Mouse (Mus musculus): ENCODE results near the gene Babam2.
"Not testable (repeated sequence)": the region's sequence is repeated elsewhere in the genome, so short reads cannot be mapped to it uniquely, and the experiment has no call there.

Gene Babam2

DNA sequence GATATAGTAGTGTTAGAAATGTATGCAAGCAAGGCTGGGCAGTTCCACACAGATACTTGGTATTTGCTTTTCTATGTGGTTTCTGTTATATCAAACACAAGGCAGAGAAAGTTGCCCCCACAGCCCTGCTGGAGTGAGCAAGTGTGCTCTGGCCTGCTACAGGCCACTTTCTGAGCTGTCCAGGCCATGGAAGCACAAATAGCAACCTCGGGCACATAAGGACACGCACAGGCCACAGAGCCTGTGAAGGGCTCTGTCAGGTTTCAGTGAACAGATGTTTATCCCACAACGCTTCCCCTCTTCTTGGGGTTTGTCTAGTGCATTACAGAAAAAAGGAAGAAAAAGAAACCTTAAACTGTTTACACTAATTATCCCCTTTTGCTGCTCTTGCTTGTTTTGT is 236.9 kb downstream of the Babam2 start:
- no peak for DNase-seq (ENCODE audit: low spot score in 2 of 2)

DNA sequence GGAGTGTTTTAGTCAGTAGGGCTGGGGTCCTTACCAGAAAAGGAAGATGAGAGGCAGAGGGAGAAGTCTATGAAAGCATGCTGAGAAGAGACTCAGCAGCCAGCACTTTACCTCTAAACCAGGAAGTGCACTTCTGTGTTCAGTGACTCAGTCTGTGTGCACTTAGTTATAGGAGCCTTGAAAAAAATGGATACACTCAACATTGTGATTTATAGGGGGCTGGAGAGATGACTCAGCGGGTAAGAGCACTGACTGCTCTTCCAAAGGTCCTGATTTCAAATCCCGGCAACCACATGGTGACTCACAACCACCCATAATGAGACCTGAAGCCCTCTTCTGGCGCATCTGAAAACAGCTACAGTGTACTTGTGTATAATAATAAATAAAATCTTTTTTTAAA is 238.5 kb downstream of the Babam2 start:
- DNase-seq (ENCODE audit: low spot score in 2 of 2): no peak

DNA sequence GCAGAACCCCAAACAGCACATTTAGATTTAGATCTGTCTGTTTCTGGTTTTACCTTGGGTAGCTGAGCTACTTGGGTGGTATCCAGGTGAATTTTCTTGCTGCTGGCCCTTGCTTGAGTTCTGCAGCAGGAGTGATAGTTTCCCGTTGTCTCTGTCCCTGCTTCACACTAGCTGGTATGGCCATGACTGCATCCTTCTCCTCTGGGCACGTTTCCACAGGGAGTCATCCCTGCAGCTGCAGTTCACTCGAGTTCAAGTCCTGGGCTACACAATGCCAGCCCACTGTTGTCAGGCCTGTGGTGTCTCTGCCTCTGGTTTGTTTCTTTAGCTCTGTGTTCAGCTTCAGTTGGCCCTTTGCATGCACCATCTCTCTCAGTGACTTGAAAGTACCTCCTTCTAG is 239.0 kb downstream of the Babam2 start:
- DNase-seq (ENCODE audit: low spot score in 2 of 2): no peak

DNA sequence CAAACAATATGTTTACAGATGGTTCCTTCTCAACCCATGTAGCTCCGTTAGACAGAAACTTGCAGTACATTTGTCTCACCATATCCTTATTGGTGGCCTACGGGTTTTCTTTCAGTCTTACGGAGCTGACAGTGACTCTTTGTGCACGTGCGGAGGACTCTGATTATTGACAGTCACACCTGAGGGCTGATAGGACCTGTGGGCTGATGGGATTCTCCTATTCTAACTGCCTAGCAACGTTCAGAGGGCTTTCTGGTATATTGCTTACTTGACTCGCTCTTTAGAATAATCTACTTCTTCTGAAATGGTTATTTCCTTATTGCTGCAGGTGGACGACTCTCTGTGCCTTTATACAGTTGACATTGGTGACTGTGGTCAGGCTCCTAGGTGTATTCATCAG is 243.4 kb downstream of the Babam2 start:
- no peak for DNase-seq (ENCODE audit: low spot score in 2 of 2)

DNA sequence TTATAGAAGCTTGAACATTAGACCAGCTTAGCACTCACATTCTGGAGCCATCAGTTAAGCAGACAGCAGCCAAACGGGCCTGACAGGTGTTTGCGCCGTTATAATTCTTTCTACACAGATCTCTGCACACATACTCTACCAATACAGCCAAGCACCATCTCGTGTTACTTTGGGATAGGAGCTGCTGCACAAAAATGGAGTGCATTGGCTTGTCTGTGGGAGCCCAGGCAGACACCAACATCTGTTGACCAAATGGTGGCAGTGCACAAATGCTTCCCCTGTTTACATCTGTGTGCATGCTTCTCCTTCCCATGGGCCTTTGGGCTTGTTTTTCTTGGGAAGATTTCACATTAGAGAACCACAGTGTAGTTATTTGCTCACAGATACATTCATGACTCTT is 249.7 kb downstream of the Babam2 start:
- no peak for DNase-seq (ENCODE audit: low spot score in 2 of 2)

DNA sequence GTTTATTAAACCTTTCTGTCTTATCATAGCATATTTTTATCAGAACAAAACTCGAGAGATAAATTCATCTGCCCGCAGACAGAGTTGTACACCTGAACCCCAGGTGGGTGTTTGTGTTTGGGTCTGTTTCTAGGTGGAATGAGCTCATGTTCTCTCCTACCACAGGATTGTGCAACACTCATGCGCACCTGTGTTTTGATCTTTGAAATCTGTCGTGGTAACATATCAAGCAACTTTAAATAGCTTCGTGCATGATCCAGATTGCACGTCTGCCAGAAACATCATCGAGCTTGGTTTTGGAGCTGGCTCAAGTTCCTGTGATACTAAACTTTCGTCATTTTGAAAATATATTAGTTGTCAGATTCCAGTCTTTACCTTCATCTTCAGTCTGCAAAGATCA is 251.9 kb downstream of the Babam2 start:
- no peak for DNase-seq (ENCODE audit: low spot score in 2 of 2)

DNA sequence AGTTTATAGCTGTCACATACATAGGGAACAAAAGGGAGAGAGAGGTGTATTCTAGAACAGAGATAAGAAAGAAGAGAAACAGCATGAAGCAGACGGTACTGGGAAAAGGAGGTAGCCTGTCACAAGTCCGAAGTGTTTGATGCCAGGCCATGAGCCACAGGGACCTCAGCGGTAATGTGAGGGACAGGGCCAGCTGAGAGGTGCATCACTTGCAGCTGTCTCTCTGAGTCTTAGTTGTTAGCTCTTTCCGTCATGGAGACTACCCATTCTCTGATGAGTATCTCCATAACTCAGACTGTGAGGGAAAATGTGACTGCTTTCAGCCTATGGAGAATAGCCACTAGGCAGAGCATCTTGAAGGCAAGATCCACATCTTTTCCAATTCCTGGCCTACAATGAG is 253.0 kb downstream of the Babam2 start:
- no peak for DNase-seq (ENCODE audit: low spot score in 2 of 2)

DNA sequence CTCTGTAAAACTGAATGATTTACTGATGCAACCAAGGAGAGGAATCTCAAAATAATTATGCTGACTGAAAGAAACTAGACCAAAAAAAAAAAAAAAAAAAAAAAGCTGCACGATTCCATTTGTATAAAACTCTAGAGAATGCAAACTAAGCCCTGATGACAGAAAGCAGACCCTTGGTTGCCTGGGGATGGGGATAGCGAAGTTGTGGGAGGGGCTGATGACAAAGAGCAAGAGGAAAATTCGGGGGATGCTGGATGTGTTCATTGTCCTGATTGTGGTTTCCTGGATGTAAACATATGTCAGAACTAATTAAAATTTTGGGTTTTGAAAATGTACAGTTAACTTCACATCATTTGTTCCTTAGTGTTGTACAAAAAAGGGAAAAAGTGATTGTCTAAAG is 257.7 kb downstream of the Babam2 start:
- DNase-seq (ENCODE audit: low spot score in 2 of 2): no peak

DNA sequence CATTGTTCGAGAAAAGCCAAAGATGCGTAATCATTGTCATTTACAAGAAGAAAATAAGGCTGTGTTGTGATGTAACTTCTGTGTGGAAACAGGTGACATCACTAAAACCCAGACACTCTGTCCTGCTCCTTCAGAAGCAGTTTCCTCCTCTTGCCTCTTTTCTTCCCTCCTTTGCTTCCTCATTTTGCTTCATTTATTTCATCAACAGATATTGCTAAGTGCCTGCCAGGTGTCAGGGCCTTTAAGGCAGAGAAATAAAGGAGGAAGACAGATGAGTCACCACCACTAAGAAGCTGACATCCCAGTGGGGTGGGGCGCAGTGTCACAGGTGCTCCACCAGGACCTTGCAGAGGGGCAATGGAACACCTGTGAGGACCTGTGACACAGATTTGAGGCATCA is 258.9 kb downstream of the Babam2 start:
- no peak for DNase-seq (ENCODE audit: low spot score in 2 of 2)

DNA sequence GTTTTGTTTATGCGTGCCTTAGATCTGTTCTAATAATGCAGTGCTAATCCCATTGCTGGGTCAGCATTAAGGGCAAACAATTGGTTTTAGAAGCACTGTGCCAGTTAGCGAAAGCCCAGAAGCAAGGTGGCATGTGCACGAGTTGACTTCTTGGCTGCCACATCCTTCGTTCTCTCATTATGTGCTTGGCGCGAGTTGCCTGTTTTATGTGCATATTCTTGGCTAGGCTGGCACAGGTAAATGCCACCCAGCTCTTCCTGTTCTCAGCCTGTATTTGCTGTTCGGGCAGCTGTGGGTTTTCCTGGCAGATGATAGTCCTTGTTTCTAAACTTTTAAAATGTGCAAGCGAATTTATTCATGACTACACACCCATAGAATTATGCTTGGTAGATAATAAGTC is 262.4 kb downstream of the Babam2 start:
- no peak for DNase-seq (ENCODE audit: low spot score in 2 of 2)

DNA sequence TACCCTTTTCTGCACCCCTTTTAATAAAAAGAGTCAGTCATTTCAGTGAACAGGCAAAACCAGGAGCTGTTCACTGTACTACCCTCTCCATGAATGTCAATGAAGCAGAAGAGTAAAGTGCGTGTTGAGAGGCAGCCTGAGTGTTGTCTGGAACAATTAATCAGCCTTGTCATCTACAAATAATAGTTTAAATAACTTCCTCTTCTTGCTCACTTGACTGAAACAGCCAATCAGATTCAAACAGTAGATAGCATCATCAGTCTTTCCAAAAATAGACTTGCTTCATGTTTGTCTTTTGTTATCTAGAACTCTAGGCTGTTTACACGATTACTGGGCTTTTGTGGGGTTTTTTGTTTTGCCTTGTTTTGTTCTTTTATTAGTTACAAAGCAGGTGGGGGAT is 263.9 kb downstream of the Babam2 start:
- DNase-seq (ENCODE audit: low spot score in 2 of 2): no peak

DNA sequence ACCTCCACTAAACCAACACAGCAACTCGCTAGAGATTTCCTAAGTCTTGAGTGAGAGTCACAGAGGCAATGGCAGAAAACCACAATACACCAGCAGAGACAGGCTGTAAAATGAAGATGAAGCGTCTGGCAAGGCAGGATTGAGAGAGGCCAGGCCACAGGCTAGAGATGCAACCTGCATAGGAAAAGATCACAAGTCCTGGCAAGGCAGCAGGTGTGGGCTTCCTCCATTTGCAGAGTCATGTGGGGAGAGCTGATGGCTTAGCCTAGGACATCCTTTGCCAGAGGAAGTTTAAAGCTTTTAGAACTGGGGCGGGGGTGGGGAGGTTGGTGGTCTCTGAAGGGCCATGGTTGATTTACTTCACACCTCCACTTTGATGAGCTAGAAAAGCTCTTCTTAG is 264.9 kb downstream of the Babam2 start:
- DNase-seq (ENCODE audit: low spot score in 2 of 2): no peak

DNA sequence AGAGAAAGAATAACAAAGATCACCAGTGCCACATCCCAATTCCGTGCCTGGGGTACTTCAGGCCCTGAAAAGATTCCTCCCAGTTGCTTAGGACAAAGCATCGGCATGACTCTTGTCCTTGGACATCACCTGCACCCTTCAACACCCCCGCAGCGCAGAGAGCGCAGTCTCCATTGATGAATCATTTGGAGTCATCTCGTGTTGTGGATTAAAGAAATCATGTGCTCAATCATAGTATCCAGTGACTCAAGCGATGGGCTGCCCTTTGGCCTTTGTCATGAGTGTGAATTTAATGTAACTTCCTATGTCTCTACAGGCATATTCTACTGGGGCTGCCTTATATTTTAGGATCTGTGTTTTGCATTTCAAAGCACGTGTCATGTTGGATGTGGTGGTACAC is 265.9 kb downstream of the Babam2 start:
- DNase-seq (ENCODE audit: low spot score in 2 of 2): no peak

DNA sequence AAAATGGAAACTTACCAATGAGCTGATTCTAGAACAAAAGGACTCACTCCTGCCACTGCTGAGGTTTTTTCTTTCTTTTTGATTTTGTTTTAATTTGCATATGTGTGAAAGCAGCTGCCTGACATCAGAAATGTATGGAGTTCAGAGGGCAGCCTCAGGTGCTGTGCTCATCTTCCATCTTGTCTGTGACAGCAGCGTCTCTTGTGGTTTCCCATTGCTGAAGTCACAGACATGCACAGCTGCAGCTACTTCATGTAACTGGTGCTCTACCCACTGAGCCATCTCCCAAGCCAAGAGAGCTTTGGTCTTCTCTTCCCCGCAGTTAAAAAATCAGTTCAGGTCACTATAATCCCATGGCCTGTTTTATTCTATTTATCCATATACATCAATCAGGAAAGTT is 266.4 kb downstream of the Babam2 start:
- no peak for DNase-seq (ENCODE audit: low spot score in 2 of 2)

DNA sequence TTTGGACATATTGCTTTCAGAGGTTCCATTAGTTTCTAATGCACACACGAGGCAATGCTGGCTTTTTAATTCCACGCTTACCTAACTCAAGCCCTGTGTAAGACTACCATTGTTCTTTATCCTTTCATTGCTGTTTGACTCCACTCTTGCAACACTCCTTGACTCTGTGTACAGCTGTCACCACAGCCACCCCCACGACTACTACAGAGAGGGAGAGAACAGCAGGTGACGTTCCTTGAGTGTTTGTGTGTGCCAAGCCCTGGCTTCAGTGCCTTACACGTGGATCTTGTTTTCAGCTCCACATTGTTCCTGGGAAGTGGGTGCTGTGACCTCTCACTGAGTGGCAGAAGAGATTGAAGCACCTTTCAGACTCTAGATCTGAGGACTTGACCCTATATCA is 269.3 kb downstream of the Babam2 start:
- no peak for DNase-seq (ENCODE audit: low spot score in 2 of 2)

DNA sequence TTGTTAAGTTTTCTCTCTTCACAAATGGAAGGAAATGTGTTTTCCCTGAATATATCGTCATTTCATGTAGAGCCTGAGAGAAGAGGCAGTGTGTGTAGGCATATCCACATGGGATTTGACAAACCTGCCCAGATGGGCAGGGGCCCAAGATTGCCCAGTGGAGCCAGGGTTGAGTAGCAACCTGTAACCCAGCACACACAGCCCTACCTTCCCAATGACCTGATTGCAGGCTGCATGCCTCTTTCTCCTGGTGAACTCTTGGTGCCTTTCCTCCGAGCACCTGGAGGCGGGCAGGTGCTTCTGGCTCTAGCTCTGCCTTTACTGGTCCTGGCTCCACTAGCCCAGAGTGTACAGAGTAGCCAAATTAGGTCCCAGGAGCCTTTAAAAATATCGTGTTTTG is 270.0 kb downstream of the Babam2 start:
- no peak for DNase-seq (ENCODE audit: low spot score in 2 of 2)

DNA sequence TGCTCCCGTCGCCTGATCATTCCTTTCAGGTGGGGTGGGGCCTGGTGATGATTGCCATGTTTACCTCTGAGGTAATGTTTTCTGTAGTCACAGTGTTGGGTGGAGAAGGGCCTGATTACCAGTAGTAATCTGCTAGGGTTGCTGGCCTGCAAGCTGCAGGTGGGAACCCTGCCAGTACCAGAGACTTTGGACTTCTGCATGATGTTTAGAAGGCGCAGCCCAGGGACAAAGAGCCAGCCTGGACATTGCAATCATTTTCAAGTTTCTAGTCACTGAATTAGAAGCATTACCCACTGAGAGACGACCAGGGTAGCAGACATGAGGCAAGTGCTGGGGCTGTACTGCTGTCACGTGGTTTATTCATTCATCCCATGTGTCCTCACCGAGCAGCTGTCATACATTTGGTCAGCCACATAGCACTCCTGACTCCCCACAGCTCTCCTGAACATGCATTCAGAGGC is 270.6 kb downstream of the Babam2 start:
- DNase-seq (ENCODE audit: low spot score in 2 of 2): no peak

DNA sequence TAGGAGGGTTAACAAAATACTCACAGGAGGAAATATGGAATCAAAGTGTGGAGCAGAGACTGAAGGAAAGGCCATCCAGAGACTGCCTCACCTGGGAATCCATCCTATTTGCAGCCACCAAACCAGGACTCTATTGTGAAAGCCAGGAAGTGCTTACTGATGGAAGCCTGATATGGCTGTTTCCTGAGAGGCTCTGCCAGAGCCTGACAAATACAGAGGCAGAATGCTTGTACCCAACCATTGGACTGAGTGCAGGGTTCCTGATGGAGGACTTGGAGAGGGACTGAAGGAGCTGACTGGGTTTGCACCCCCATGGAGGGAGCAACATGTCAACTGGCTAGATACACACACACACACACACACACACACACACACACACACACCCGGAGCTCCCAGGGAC is 274.9 kb downstream of the Babam2 start:
- DNase-seq (ENCODE audit: low spot score in 2 of 2): not testable (repeated sequence)

DNA sequence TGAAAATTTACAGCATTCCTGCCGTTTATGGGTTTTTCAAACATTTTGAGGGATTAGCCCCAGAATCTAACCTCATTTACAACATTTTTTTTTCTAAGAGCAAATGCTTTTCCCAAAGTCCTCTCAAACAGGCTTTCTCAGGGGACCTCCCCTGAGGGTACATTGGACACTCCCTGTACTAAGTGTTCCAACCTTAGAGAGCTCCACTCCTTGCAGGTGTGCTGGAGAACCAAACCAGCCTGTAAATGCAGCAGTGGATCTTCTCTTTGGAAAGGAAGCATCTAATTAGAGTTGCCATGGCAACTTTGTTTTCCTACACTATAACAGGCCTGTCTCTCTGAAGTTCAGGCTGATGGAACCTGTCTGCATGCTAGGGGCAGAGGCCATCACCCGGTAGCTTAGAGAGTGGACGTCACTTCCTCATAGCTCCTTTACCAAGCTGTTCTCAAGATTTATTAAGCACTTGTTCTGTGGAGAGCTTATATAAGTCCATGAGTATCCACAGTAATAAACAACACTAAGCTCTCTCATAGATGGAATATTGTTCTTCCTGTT is 277.2 kb downstream of the Babam2 start:
- DNase-seq (ENCODE audit: low spot score in 2 of 2): no peak

DNA sequence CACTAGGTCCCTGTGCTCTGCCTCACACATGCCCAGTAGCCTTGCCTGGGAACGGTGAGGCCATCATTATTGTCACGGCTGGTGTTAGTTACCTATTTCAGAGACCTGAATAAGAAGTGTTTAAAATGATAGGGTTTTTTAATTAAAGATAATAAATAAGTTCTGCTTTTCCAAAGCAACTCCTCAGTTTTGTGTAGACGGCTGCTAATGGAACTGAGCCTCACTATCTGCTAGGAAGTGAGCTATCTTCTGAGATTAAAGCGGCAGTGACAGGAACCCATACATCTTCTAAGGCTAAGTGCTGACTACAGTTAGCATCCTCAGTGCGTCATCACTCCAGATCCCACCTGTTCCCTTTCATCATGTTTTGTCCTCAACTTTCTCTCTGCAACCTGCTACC is 284.6 kb downstream of the Babam2 start:
- DNase-seq (ENCODE audit: low spot score in 2 of 2): no peak

DNA sequence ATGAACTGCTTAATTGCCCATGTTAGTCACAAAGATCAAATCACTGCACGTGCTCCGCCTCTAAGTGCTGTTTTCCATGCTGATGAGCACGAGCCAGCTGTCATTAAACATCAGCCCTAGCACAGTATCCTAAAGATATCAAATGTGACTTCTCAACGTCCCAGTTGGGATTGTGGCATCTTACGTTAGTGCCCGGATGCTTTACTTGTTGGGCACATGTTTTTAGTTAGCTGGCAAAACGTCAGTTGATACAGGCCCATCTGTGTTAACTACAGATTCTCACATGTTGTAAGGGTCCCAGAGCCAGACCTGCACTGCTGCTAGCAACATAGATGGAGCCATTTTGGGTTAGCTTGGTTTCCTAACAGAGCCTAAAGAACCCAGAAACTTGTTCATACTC is 285.7 kb downstream of the Babam2 start:
- DNase-seq (ENCODE audit: low spot score in 2 of 2): no peak

DNA sequence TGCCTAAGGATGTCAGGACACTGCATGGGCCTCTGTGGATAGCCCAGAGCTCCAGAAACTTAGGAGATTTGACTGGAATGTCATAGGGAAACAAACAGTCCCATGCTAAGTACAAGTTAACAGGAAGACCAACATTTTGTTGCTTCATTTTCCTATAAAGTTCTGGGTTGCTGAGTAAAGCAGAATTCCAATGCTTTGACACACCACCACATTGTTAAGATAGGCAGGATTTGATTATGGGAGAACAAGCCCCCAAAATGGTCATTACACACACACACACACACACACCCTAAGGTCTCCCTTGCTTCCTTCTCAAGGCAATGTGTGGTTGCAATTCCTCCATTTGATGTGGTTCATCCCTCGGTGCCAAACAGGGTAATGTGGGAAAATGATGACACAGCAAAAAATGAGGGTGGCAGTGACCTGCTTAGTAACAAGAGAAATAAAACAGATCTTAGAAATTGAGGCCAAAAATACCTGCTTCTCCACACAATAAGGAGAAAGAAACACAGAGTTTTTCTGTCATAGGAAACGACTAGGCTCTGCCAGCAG is 286.4 kb downstream of the Babam2 start:
- DNase-seq (ENCODE audit: low spot score in 2 of 2): no peak

DNA sequence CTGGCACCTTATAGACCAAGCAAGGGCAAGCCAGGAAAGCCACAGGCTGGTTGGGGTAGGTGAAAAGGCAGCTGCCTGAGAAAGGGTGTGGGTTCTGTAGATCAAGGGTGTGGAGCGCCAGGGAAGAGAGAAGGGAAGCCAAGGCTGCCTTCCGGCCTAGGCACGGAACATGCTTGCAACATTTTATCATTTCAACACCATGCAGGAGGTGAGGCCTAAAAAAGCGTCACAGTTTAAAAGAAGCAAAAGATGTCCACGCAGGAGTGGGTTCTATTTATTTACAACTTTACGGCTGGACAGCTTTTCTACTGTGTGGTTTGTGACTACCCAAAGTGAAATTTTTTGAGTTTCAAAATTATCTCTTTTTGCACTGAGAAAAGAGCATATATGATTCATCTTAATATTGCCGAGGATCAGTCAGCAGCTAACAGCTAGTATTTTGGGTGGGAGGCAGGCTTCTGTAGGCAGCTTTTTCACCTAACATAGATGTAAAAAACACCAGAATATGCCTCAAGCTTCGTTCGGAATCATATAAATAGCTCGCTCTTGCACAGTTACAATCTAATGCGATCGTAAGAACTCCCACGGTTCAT is 287.0 kb downstream of the Babam2 start:
- DNase-seq (ENCODE audit: low spot score in 2 of 2): peak in 1 of 2 experiments; percentile 15

DNA sequence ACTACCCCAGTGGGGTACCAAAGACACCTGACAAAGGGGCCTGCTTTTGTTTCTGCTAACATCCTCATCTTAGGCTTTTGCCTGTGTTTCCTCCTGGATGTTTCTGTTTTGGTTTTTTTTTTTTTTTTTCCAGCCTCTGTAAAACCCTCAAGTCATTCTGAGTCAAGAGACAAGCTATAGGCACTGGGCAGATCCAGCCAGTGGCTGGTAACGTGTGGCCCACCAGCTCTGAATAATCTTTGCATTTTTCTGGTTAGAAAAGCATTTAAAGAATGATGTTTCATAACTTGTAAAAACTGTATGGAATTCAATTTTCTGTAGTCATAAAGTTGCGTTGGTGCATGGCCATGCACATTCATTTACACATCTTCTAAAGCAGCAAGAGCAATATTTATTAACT is 287.5 kb downstream of the Babam2 start:
- DNase-seq (ENCODE audit: low spot score in 2 of 2): no peak

Data from spleen, postnatal 4 days (tissue).